Mouse (Mus musculus) layer of hippocampus, adult 9-11 months (tissue): ENCODE measurements around the gene Pms2.

Source experiments
- DNase-seq: peaks from one replicate; pipeline ENCODE4 v3.0.0; 2022

Gene Pms2

DNA sequence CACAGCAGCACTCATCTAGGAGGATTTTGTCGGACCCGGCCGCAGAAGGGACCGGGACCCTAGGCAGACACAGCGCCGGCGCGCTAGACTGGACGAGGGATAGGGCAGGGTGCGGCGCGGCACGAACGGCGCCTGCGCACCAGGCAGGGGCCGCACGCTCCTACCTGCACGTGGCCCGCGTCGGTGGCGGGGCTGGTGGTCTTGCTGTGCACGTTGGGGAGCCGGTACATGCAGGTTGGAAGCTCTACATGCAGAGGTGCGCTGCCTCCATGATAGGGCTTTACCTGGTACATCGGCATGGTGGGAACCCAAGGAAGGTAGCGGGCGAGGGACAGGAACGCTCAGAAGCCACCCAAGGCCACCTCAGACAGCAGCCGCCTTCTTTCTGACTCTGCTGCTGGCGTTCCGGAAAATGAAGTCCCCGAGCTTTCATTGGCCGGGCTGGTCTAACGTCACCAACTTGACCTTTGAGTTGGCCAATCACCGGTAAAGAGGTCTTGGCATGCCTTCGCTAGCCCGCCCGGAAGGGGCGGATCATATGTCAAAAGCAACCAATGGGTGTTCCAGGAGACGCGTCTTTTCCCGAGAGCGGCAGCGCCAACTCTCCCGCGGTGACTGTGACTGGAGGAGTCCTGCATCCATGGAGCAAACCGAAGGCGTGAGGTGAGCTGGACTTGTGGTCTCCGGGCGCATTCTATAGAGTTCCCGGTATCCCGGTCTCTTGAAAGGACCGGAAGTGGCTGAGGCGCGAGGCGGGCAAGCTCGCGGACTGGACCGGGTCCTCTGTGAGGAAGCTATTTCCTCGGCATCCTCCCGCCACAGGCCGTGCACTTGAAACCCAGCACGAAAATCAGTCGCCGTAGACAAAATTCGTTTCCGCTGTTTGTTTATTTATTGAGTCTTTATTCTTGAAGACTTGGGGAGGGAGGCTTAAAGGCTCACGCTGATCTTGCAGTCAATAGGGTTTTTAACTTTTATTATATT is at the start of gene Pms2, which contains the start of gene Aimp2:
Gene Pms2, plus strand, starts transcription at position 548 of the 984 bp plus-strand sequence.
Gene Aimp2, minus strand, starts transcription at position 431 of the 984 bp plus-strand sequence.
- DNase-seq = peak; percentile 98

DNA sequence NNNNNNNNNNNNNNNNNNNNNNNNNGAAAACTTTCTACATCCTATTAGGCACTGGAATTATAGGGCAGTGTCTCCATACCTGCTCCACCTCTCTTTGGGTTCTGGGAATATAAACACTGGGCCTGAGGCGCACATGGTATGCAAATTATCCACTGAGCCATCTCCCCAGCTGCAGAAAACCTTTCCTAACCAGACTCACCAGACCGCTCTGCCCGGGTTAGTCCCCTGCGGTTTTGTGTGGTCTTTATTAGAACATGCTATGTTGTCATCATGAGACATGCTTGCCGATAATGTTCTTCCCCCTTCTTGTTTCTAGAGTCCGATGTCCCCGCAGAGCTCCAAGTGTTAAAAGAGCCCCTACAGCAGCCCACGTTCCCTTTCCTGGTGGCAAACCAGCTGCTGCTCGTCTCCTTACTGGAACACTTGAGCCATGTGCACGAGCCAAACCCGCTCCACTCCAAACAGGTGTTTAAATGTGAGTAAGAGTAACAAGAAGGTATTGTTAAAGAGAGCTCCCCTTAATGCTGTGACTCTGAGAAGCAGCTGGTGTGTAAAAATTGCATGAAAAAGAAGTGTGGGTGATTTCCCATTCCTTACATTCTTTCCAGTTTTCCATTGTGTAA is 38.1 kb upstream of the Pms2 start:
- DNase-seq = no peak

DNA sequence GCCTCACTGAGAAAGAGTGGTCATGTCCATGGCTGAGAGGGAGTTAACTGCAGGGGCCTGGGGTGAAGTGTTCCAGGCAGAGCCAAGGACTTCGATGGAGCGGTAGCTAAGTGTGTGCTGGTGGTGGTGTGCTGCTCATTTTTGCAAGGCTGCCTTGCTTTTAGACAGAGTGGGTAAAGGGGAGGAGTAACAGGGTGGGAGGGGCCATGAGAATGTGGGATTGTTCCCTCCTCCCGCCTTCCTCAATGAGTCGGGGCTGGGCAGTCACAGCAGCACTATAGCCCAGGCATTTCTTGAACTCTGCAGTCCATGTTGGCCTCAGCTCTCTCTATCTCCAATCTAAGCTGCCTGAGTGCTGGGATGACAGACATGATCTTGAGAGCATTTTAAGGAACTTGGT is 35.2 kb upstream of the Pms2 start:
- DNase-seq = no peak

DNA sequence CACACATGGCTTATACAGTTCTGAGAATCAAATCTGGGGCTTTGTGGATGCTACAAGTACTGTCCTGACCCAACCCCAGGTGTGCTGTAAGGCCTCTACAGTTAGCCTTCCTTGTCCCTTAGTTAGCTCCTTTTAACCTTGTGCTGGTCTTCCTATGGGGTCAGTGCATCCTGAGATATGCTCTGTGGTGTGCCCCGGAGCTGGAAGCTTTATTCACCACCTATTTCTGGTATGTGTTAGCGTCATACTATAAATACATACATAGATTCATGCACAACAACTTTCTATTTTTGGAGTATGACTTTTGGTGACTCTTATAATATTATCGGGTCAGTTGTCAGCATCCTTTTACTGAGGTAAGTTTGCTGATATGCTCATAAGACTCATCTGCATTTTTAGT is 24.5 kb upstream of the Pms2 start:
- no peak for DNase-seq

DNA sequence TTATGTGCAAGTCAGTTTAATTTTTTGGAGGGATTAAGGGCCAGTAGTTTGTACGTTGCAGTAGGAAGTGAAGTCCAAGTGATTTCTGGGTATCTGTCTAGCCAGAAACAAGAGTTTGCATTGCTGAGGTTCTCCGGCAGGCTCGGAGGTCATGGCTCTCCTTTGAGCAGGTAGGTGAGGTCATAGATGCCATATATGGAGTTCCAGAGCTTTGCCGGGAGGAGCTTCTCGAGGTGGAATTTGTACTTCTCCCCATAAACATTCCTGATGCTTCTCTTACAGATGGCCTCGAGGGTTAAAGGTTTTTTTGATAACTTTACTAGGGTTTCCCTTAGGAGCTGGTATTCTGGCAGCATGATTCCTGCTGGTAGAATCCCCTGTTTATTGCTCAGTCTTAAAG is 19.0 kb upstream of the Pms2 start:
- no peak for DNase-seq

DNA sequence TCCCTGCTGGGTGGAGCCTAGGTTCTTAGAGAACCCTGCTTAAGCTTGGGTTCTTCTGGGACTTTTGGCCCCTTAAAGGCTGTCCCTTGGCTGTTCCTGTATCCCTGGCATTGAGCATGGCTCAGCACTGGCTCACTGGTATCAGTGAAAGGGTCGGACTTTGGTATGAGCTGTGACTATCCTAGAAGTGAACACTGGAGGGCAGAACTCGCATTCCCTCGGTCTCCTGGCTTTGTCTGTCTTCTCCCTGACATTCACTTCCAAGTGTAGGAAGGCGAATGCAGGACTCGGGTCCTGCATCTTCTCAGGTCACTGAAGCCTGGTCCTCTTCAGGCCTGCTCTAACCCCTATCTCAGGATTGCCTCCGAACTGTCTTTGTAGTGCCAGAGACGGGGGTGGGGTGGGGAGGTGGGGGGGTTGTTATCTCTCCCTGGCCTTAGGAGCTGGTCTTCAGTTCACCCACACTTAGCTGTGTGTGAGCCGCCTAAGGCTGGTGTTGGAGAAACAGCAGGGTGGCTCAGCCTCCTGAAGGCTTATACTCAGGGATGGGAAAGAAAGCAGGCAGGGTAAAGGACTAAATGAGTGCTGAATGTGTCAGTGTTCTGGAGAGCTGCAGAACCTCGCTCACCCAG is 17.4 kb upstream of the Pms2 start:
- no peak for DNase-seq

DNA sequence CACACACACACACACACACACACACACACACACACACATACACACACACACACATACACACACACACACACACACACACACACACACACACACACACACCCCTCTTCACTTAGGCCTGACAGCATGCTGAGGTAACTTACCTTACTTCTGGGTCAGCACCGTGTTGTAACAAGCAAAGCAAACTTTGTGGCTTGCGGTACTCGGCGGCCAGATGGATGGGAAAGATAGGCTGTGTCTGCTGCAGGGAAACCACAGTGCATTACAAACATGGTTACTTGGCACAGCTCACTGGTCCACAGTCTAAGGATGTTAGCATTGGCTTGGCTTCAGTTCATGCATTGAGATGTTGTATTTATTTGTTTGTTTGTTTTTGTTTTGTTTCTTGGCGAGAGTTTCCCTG is 16.4 kb upstream of the Pms2 start:
- no peak for DNase-seq

DNA sequence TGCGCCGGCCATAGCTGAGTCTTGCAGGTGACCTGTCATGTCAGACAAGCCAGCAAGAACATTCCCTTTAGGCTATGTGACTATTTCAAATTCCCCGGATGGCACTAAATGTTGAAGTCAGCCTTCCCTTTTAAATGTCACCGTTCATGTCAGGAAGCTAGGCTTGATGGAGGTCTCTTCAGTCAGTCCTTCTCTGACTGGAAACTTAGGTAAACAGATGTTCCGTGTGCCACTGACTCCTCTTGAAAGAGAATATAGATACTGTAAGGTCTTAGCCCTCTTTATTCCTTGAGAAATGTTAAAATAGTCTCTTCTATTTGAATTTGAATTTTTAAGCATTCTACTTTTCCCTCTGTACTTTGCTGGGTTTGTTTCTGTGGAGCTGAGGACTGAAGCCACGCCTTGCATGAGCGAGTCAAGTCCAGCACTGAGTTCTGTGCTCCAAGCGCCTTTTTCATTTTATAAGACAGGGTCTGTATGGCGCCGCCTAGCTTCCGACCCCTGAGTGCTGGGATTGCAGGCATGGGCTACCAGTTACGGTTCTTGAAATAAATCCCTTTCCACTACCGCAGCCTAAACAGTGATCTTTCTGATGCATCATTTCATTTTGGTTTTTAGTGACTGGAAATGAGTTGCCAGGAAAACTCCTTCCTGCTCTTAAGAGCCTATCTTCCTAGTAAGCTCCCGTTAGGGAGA is 12.0 kb upstream of the Pms2 start, which contains the start of gene Ankrd61:
Gene Ankrd61, minus strand, starts transcription at position 51 of the 696 bp plus-strand sequence.
- no peak for DNase-seq

DNA sequence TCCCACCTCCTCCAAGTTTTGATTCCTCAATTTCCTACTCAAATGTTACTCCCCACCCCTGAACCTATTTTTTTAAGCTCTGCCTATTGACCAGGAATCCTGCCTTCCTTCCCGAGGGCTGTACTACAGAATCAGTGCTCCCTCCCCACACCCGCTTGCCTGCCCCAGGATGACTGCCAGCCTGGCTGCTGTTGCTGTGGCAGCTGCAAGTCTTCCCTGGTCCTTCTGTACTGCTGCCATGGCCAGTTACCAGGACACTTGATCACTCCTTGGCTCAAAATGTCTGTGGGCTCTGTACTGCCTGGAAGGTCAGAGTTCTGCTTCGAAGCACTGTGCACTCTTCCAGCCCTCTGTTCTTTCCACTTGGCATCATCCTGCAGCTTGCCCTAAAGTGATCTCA is 7.7 kb upstream of the Pms2 start:
- DNase-seq = peak; percentile 17

DNA sequence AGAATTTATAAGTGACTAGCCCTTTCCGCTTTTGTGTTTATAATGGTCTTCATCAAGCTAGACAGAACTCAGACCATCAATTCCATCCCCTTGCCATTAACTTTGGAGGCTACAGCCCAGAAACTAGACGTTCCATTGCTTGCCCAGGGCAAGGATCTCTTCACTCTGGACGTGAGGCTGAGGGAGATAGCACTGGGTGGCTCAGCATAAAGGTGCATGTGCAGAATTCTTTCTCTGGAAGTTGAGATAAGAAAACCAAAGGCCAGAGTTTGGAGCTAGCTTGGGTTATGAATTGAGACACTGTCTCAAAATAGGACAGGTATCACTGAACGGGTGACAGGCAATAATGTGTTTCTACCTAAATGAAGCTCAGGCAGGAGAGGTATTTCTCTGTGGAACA is 6.0 kb upstream of the Pms2 start:
- no peak for DNase-seq

DNA sequence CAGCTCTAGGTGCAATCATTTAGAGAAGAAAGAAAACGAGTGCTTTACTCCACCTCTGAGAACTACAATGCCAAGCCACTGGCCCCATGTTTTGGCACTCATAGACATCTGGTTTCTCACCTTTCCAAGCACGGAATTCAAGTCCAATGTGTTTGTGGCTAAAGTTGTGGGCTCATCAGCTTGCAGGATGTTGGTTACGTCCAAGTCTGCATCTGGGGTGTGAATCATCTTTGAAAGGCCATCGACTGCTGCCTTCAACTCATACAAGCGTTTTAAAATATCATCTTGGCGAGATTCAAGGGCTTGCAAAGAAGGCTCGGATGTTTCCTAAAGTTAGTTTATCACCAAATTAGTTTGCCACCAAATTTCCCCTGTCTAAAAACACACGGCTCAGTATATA is 3.3 kb upstream of the Pms2 start:
- DNase-seq = no peak

DNA sequence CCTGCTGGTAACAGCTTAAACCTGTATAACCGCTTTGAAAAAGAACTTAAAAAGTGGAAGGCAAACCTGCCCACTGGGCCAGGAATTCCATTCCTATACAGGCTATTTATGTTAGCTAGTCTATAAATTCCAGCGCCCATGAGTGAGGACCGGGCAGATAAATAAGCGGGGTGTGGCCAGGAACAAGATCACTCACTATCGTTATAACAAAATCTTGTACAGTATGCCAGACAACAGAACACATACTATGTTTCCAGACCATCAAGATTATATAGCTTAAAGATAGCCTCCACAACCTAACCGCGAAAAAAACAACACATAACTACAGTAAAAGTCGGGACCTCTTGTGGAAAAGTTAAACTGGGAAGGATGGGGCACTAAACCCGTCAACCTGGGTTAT is 838 bp upstream of the Pms2 start:
- no peak for DNase-seq

DNA sequence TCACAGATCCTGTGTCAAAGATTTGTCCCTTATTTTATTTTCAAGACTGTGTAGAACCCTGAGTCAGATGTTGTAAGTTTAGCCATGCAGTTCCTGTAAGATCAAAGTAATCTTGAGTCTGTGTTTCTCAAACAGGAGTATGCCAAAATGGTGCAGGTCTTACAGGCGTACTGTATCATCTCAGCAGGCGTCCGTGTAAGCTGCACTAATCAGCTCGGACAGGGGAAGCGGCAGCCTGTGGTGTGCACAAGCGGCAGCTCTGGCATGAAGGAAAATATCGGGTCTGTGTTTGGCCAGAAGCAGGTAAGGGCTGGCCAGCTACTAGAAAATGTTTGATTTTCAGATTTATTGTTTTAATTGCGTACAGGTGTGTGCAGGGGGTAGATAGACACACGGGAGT is 6.5 kb downstream of the Pms2 start:
- no peak for DNase-seq

DNA sequence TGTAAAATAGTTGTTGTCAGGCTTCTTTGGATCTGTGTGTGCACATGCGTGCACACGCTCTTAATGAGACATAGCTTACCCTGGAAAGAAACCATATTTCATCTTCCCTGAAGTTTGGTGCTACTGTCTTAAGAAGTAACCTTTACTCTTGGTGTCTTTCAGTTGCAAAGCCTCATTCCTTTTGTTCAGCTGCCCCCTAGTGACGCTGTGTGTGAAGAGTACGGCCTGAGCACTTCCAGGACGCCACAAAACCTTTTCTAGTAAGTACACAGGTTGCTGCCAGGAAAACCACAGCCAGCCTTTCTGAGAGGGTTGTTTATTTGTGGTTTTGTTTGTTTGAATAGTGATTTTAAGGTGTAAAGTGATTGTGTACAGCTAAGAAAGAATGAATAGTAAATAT is 7.7 kb downstream of the Pms2 start:
- no peak for DNase-seq

DNA sequence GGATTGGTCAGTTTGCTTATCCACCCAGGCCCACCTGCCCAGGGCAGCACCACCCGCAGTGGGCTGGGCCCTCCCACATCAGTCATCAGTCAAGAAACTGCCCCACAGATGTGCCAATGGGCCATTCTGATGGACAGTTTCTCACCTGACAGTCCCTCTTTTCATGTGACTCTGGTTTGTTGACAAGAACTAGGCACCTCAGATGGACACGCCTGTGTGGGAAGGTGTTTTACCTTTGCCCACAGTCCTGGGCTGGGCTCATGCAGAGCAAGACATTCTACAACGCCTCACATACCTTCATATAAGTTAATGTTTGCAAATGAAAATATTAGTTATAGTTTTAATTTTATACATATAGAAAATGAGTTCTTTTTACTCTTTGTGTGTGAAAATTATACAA is 8.4 kb downstream of the Pms2 start:
- DNase-seq = no peak

DNA sequence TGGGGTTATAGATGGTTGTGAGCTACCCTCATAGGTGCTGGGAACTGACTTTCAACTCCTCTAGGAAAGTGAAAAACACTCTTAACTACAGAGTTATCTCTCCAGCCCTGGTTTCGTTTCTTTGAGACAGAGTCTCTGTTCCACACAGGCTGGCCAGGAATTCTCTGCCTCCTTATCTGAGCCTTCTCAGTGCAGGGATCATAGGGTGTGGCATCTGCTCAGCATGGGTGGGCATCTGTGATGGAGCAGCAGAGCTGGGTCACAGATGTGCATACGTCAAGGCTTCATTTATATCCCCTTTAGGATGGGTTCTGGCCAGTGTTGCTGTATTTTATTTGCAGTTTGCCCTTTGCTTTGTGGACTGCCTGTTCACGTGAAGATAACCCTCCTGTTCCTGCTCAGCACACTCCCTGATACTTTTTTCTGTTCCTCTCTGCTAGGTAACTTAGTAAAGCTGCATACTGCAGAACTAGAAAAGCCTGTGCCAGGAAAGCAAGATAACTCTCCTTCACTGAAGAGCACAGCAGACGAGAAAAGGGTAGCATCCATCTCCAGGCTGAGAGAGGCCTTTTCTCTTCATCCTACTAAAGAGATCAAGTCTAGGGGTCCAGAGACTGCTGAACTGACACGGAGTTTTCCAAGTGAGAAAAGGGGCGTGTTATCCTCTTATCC is 15.2 kb downstream of the Pms2 start:
- no peak for DNase-seq

DNA sequence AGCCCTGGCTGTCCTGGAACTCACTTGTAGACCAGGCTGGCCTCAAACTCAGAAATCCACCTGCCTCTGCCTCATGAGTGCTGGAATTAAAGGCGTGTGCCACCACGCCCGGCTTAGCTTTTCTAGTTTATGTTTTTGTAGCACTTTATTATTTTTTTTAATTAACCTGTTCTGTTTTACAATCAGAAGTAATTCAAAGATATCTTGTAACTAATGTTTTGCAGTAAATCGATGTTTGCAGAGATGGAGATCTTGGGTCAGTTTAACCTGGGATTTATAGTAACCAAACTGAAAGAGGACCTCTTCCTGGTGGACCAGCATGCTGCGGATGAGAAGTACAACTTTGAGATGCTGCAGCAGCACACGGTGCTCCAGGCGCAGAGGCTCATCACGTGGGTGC is 18.1 kb downstream of the Pms2 start, which contains the start of gene Gm42421:
Gene Gm42421, plus strand, starts transcription at position 301 of the 400 bp plus-strand sequence.
- DNase-seq = no peak

DNA sequence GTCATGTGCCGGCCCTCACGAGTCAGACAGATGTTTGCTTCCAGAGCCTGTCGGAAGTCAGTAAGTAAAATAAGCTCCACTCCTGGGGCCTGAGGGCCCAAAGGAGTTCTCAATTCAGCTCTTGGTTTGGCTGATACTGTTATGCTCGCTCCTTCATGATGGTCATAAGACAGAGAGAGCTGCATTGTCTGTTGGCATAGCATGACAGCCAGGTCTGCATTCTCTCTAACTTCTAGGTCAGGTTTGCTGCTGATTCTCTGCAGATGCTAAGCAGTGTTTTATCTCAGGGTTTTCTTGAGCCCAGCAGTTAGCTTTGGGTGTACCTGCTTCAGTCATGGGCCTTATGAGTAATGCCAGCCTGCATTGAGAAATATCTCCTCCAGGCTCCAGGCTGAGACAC is 19.5 kb downstream of the Pms2 start:
- no peak for DNase-seq

DNA sequence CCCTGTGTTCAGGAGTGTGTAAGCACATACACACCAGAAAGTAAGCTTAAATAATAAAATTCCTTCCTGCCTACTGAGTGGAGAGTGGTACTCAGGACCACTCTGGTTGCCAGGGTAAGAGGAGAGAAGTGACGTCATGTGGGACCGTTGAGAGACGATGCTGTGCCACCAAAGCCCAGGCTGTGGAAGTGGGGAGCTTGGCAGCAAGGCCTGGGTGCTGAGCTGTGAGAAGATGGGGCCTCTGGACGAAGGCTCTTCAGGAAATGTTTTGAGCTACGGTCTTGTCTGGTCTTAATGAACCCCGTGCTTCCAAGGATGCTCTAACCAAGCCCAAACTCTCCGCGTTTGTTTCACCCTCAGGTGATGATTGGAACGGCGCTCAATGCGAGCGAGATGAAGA is 20.9 kb downstream of the Pms2 start:
- DNase-seq = no peak

DNA sequence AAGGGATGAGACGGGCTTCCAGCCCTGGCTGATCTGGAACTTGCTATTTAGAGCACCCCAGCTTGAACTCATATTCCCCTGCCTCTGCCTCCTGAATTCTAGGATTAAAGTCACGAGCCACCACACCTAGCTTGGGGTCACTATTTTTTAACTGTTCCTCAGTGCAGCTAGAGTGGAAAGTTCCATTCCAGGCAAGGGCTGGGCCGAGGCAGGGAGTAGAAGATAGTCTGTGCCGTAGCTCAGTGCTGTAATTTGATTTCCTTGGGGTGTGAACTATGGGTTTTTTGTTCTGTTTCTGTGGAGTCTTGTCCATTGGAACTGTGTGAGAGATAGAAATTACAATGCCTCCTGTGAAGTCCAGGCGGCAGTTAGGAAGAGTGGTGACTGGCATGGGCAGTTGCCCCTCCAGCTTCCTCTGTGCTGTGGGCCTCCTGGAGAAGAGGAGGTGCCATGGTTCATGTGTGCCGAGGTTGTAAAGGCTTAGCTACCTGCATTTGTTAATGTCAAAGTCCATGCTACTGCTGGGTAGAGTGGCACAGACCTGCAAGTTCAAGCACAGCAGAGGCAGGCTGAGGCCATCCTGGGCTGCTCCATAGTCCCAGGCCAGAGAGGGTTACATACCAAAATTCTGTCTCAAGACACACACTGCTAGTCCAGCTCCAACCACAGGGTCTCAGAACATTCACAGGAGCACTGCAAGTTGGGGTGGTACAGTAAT is 22.3 kb downstream of the Pms2 start:
- no peak for DNase-seq

DNA sequence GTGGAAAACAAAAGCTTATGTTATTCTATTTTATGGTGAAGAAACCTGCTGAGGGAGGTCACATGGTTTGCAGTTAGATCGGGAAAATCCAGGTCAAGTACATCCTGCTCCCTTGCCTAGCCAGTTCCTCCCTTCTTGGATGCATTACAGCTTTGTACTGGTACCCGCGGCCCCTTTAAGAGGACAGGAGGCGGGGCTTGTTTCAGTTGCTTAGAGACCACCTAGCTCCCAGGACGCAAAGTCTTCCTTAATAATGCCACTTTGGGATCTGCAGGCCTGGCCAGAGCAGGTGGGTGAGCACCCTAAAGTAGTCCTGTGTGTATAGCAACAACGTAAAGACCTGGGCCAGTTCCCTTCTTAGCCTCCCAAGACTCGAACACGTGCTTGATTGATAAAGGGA is 23.1 kb downstream of the Pms2 start, which contains the start of gene Rsph10b:
Gene Rsph10b, plus strand, starts transcription at position 205 of the 400 bp plus-strand sequence.
- DNase-seq = peak; percentile 38

DNA sequence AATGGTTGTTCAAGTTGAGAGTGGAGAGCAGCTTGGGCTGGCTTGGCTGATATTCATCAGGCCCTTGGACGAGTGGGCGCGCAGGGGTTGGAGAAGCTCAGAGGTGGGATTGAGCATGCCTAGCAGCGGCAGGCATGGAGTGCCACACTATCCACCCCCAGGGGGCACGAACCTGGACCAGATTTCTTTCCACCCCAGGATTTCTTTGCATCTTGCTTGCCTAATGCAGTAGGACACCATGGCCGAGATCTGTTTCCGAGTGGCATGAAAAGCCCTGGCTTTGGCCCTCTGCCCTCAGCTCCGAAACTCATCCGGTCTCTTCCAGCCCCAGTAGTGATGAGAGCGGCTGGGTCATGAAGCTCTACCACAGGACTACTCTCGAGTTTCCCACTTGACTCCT is 23.6 kb downstream of the Pms2 start:
- DNase-seq = no peak
